Mouse (Mus musculus): ENCODE data around the gene Mns1.
A peak's percentile ranks its signal among the peaks of the same experiment; 100 is the strongest.

Mns1 gene

GRCm38 (mm10) chr9:72477306-72477705 is 39.5 kb downstream of the Mns1 start:
- DNase-seq = no peak

GRCm38 (mm10) chr9:72479276-72479675 is 41.5 kb downstream of the Mns1 start:
- no peak for DNase-seq

- DNase-seq = no peak
These were observed 50.7 kb downstream of the Mns1 start for GRCm38 (mm10) chr9:72488523-72488922.

- DNase-seq = no peak
These were observed 51.3 kb downstream of the Mns1 start for GRCm38 (mm10) chr9:72489131-72489530.

- peak; percentile 85 for DNase-seq
These were observed 53.9 kb downstream of the Mns1 start for GRCm38 (mm10) chr9:72491559-72492193.

GRCm38 (mm10) chr9:72492194-72492565 is 54.4 kb downstream of the Mns1 start, which contains the start of gene Tex9:
Tex9 (minus strand) TSS chr9:72492212.
- no peak for DNase-seq

- no peak for DNase-seq
These were observed 55.7 kb downstream of the Mns1 start for GRCm38 (mm10) chr9:72493465-72493864.

GRCm38 (mm10) chr9:72493984-72494685 is 56.3 kb downstream of the Mns1 start:
- DNase-seq = no peak

- no peak for DNase-seq
These were observed 58.9 kb downstream of the Mns1 start for GRCm38 (mm10) chr9:72496691-72497090.

GRCm38 (mm10) chr9:72497171-72497570 is 59.4 kb downstream of the Mns1 start:
- no peak for DNase-seq
